Mouse (Mus musculus): ENCODE data around the gene 1700013G24Rik. TPM values are rescaled to one million over a fixed set of nuclear protein-coding genes. Genes with fewer than 3 reads are reported as not detected.

Gene 1700013G24Rik
- polyA plus RNA-seq, 1 experiment from 2014 or later = not detected

GRCm38 (mm10) chr4:137483871-137484270 is 30.8 kb downstream of the 1700013G24Rik start:
- H3K27me3 ChIP-seq (ENCODE audit: control insufficient read depth, insufficient read depth, low read length) = no peaks in the 10 kb centered on the region
- no peak overlapping the region for H3K9ac ChIP-seq (ENCODE audit: low read depth, low read length)
- ATAC-seq (replicated peaks; ENCODE audit: insufficient number of reproducible peaks, low FRiP score, low TSS enrichment) = no peak

GRCm38 (mm10) chr4:137484586-137484985 is 31.5 kb downstream of the 1700013G24Rik start:
- Histone ChIP-seq H3K27ac (ENCODE audit: low read depth, low read length) (peak overlapping the region; percentile 96), H3K4me1 (ENCODE audit: control insufficient read depth, insufficient read depth, low read length) (peaks cover 93% of the 10 kb centered on the region), H3K4me2 (no peak overlapping the region; the same call in none of the 2 replicates), H3K4me3 (ENCODE audit: low read depth, low read length) (no peak overlapping the region), H3K9me3 (replicated peaks; ENCODE audit: control insufficient read depth, low read length) (no peaks in the 10 kb centered on the region), H3K36me3 (ENCODE audit: control insufficient read depth, insufficient read depth, low read length) (no peaks in the 10 kb centered on the region), H3K27me3 (ENCODE audit: control insufficient read depth, insufficient read depth, low read length) (no peaks in the 10 kb centered on the region), H3K9ac (ENCODE audit: low read depth, low read length) (no peak overlapping the region)
- 64% methylated on average over 7 of the region's 7 CpGs for WGBS (ENCODE audit: insufficient replicate concordance)
- ATAC-seq (replicated peaks; ENCODE audit: insufficient number of reproducible peaks, low FRiP score, low TSS enrichment) = no peak

More at GRCm38 (mm10) chr4:137483871-137484270, 30.8 kb downstream of the 1700013G24Rik start:
- H3K4me2 ChIP-seq = no peak overlapping the region; the same call in 1 of the 2 replicates
- peaks cover 93% of the 10 kb centered on the region for H3K4me1 ChIP-seq (ENCODE audit: control insufficient read depth, insufficient read depth, low read length)
- H3K9me3 ChIP-seq (replicated peaks; ENCODE audit: control insufficient read depth, low read length) = no peaks in the 10 kb centered on the region
- no peaks in the 10 kb centered on the region for H3K36me3 ChIP-seq (ENCODE audit: control insufficient read depth, insufficient read depth, low read length)
- H3K27ac ChIP-seq (ENCODE audit: low read depth, low read length) = peak overlapping the region; percentile 96
- WGBS (ENCODE audit: insufficient replicate concordance) = 24% methylated on average over 16 of the region's 16 CpGs
- H3K4me3 ChIP-seq (ENCODE audit: low read depth, low read length) = no peak overlapping the region

DNA sequence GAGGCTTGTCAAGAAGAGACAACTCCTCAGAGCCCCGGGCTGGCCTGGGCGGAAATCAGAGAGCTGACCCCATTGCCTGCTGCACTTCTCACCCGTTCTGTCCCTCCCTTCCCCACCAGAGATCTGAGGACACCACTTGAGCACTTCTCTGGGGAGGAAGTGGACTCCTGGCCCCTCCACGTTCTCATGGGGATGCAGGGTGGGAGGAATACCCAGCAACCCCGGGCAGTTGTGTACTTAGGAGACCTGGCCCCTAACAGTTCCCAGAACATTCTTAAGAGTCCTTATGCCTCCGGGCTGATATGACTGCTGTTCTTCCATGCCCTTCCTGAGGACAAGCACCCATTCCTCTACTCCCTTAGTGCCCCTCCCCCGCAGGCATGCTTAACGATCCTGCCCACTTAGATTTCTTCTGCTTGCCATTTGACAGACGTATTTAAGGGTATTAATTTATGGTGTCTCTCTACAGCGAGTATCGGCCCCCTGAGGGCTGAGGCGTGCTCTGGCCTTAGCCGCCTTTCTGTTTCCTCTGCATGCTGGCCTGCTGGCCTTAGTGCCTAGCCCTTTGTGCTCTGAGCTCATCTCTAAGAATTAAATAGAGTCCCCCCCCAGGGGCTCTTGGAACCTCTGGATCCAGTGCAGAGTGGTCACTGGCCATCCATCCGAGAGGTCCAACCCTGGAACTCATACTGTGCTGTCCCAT is 32.3 kb downstream of the 1700013G24Rik start:
- Histone ChIP-seq H3K27ac (ENCODE audit: low read depth, low read length) (peak overlapping the region; percentile 96), H3K4me1 (ENCODE audit: control insufficient read depth, insufficient read depth, low read length) (peaks cover 93% of the 10 kb centered on the region), H3K9ac (ENCODE audit: low read depth, low read length) (peak overlapping the region; percentile 66; the same call in 1 of the 2 replicates), H3K4me3 (ENCODE audit: low read depth, low read length) (no peak overlapping the region), H3K36me3 (ENCODE audit: control insufficient read depth, insufficient read depth, low read length) (no peaks in the 10 kb centered on the region), H3K9me3 (replicated peaks; ENCODE audit: control insufficient read depth, low read length) (no peaks in the 10 kb centered on the region), H3K4me2 (peak overlapping the region; percentile 43), H3K27me3 (ENCODE audit: control insufficient read depth, insufficient read depth, low read length) (no peaks in the 10 kb centered on the region)
- no peak for ATAC-seq (replicated peaks; ENCODE audit: insufficient number of reproducible peaks, low FRiP score, low TSS enrichment)
- 27% methylated on average over 14 of the region's 14 CpGs for WGBS (ENCODE audit: insufficient replicate concordance)

DNA sequence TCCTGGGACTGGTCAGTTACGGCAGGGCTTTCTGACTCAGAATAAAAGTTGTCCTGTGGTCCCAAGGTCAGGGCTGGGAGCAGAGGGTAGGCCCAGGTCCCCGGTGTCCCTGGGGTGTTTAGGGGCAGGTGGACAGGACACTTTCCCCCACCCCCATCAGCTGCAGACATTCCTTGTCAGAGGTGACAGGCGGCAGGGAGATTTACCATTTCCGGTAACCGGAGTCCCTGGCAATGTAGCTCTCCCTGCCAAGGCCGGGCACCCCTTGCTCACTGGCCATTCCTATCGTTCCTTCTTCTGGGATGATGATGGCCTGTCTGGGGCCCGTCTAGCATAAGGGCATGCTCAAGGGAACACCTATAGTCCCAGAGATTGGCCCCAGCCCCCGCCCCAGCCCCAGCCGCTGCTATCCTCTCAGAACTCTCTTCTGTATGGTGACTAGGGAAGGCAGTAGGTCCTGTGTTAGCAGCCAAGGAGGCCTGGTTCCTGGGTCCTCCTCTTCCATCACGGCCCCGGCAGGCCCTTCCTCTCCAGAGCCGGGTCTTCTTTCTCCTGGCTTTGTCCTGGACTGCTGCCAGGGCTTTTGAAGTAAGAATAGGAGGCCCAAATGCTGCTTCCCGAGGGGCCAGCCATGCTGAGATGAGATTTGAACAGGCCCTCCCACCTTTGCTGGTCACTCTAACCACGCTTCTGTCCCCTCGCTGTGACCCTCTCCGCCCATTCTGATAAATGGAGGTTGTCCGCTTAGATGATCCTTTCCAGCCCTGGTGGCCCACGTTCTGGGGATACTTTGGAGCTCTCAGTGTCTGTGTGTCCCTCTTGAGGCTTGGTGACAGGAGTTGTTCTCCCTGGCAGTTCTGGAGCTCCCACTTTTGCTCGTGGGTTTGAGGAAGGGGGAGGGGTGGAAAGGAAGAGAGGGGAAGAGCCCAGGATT is 33.3 kb downstream of the 1700013G24Rik start:
- Histone ChIP-seq H3K9ac (ENCODE audit: low read depth, low read length) (peak overlapping the region; percentile 66), H3K4me1 (ENCODE audit: control insufficient read depth, insufficient read depth, low read length) (peaks cover 87% of the 10 kb centered on the region), H3K4me3 (ENCODE audit: low read depth, low read length) (no peak overlapping the region), H3K27me3 (ENCODE audit: control insufficient read depth, insufficient read depth, low read length) (no peaks in the 10 kb centered on the region), H3K27ac (ENCODE audit: low read depth, low read length) (peak overlapping the region; percentile 96), H3K9me3 (replicated peaks; ENCODE audit: control insufficient read depth, low read length) (no peaks in the 10 kb centered on the region), H3K4me2 (peak overlapping the region; percentile 43), H3K36me3 (ENCODE audit: control insufficient read depth, insufficient read depth, low read length) (no peaks in the 10 kb centered on the region)
- ATAC-seq (replicated peaks; ENCODE audit: insufficient number of reproducible peaks, low FRiP score, low TSS enrichment) = no peak
- WGBS (ENCODE audit: insufficient replicate concordance) = 16% methylated on average over 20 of the region's 20 CpGs

- 23% methylated on average over 10 of the region's 10 CpGs for WGBS (ENCODE audit: insufficient replicate concordance)
- ATAC-seq (replicated peaks; ENCODE audit: insufficient number of reproducible peaks, low FRiP score, low TSS enrichment) = peak; percentile 35; the same call in 1 of the 2 replicates
Observed at GRCm38 (mm10) chr4:137487286-137488000, 34.4 kb downstream of the 1700013G24Rik start.

GRCm38 (mm10) chr4:137488038-137488437 is 35.0 kb downstream of the 1700013G24Rik start:
- Histone ChIP-seq H3K27ac (ENCODE audit: low read depth, low read length) (peak overlapping the region; percentile 96), H3K4me2 (peak overlapping the region; percentile 43), H3K36me3 (ENCODE audit: control insufficient read depth, insufficient read depth, low read length) (no peaks in the 10 kb centered on the region), H3K4me3 (ENCODE audit: low read depth, low read length) (no peak overlapping the region), H3K27me3 (ENCODE audit: control insufficient read depth, insufficient read depth, low read length) (no peaks in the 10 kb centered on the region), H3K9ac (ENCODE audit: low read depth, low read length) (peak overlapping the region; percentile 68), H3K4me1 (ENCODE audit: control insufficient read depth, insufficient read depth, low read length) (peaks cover 80% of the 10 kb centered on the region), H3K9me3 (replicated peaks; ENCODE audit: control insufficient read depth, low read length) (no peaks in the 10 kb centered on the region)
- 17% methylated on average over 11 of the region's 11 CpGs for WGBS (ENCODE audit: insufficient replicate concordance)
- ATAC-seq (replicated peaks; ENCODE audit: insufficient number of reproducible peaks, low FRiP score, low TSS enrichment) = no peak

More at GRCm38 (mm10) chr4:137487286-137488000, 34.4 kb downstream of the 1700013G24Rik start:
- Histone ChIP-seq H3K36me3 (ENCODE audit: control insufficient read depth, insufficient read depth, low read length) (no peaks in the 10 kb centered on the region), H3K9me3 (replicated peaks; ENCODE audit: control insufficient read depth, low read length) (no peaks in the 10 kb centered on the region), H3K27ac (ENCODE audit: low read depth, low read length) (peak overlapping the region; percentile 96), H3K4me3 (ENCODE audit: low read depth, low read length) (no peak overlapping the region), H3K4me1 (ENCODE audit: control insufficient read depth, insufficient read depth, low read length) (peaks cover 78% of the 10 kb centered on the region), H3K27me3 (ENCODE audit: control insufficient read depth, insufficient read depth, low read length) (no peaks in the 10 kb centered on the region), H3K4me2 (peak overlapping the region; percentile 43), H3K9ac (ENCODE audit: low read depth, low read length) (peak overlapping the region; percentile 66)

- H3K9ac ChIP-seq (ENCODE audit: low read depth, low read length) = peak overlapping the region; percentile 68
- H3K36me3 ChIP-seq (ENCODE audit: control insufficient read depth, insufficient read depth, low read length) = no peaks in the 10 kb centered on the region
- no peaks in the 10 kb centered on the region for H3K9me3 ChIP-seq (replicated peaks; ENCODE audit: control insufficient read depth, low read length)
- peak overlapping the region; percentile 43 for H3K4me2 ChIP-seq
- WGBS (ENCODE audit: insufficient replicate concordance) = 6% methylated on average over 12 of the region's 12 CpGs
- no peaks in the 10 kb centered on the region for H3K27me3 ChIP-seq (ENCODE audit: control insufficient read depth, insufficient read depth, low read length)
- peak overlapping the region; percentile 96 for H3K27ac ChIP-seq (ENCODE audit: low read depth, low read length)
- H3K4me1 ChIP-seq (ENCODE audit: control insufficient read depth, insufficient read depth, low read length) = peaks cover 83% of the 10 kb centered on the region
- peak; percentile 44 for ATAC-seq (replicated peaks; ENCODE audit: insufficient number of reproducible peaks, low FRiP score, low TSS enrichment)
- H3K4me3 ChIP-seq (ENCODE audit: low read depth, low read length) = no peak overlapping the region
Observed at GRCm38 (mm10) chr4:137488571-137489303, 35.7 kb downstream of the 1700013G24Rik start.

All from heart, embryonic 11.5 days (tissue).